Mouse (Mus musculus): ENCODE measurements around the gene Sirt3.

DNA sequence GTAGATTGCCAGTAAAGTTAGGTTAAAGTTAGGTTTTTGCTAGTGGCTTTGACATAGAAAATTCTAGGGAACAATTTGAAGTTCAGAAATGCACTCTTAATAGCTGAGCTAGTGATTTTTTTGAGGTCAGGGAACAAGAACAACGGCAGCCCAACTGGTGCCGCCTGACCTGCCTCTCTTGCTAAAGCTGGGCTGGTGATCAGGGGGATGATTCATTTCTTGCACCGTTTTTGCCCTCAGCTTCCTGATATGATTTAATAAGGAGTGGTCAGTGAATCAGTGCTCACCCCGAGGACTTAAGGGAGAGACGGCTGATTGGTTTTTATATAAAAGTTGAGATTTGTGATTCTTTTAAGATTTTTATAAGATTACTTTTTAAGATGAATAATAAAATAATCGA is 50.7 kb downstream of the Sirt3 start:
- no peak for TF ChIP-seq EP300 (IDR thresholded peaks at IDR 0.05; ENCODE audit: low read depth)
- TF ChIP-seq CTCF (IDR thresholded peaks at IDR 0.05; ENCODE audit: low read depth) = no peak

Measured in liver, postnatal 0 days (tissue).